Mouse (Mus musculus): ENCODE results near the gene Slc43a3.

- TF ChIP-seq CTCF (IDR thresholded peaks at IDR 0.05; ENCODE audit: borderline replicate concordance, insufficient read depth, low read depth, low read length): no peak
- TF ChIP-seq POLR2A (IDR thresholded peaks at IDR 0.05; ENCODE audit: borderline replicate concordance, insufficient read depth, low read length): no peak
Observed at GRCm38 (mm10) chr2:84948721-84949120, 12.3 kb downstream of the Slc43a3 start.

Measured in cerebellum, adult 2 months (tissue).